Mouse (Mus musculus) midbrain, embryonic 14.5 days (tissue): ENCODE measurements around the gene Dpt. TPM values are rescaled to one million over a fixed set of nuclear protein-coding genes. Genes with fewer than 3 reads are reported as not detected.

ENCODE experiments used
- ATAC-seq: fragments of 200-750 bp; cut with Nextera tagmentation; 2 replicates; pipeline ENCODE4 v1.8.0; 2017; ENCODE audit warnings: moderate number of reproducible peaks, moderate library complexity; ENCODE audit not compliant: low FRiP score, low TSS enrichment
- DNase-seq: peaks from one replicate; pipeline ENCODE4 v3.0.0-alpha.2; 2015
- H3K27ac ChIP-seq: fragments of 300-500 bp; sonication (generic); replicated peaks from 2 replicates; pipeline ENCODE4 v1.5.1; 2014; ENCODE audit warnings: mild to moderate bottlenecking, low read depth, low read length, moderate library complexity
- H3K27me3 ChIP-seq: fragments of 300-500 bp; sonication (generic); 2 replicates; pipeline ENCODE4 v1.6.1; 2014; ENCODE audit warnings: low read length, control low read depth, mixed read lengths; ENCODE audit not compliant: control insufficient read depth, insufficient read depth
- H3K36me3 ChIP-seq: fragments of 300-500 bp; sonication (generic); 2 replicates; pipeline ENCODE4 v1.6.1; 2014; ENCODE audit warnings: low read length, control low read depth; ENCODE audit not compliant: control insufficient read depth, insufficient read depth
- H3K4me1 ChIP-seq: fragments of 300-500 bp; sonication (generic); 2 replicates; pipeline ENCODE4 v1.6.1; 2014; ENCODE audit warnings: mild to moderate bottlenecking, antibody characterized with exemption, low read length, control low read depth; ENCODE audit not compliant: control insufficient read depth, insufficient read depth
- H3K4me2 ChIP-seq: fragments of 300-500 bp; sonication (generic); 2 replicates; pipeline ENCODE4 v1.6.1; 2014; ENCODE audit warnings: mild to moderate bottlenecking, low read length, moderate library complexity
- H3K4me3 ChIP-seq: fragments of 300-500 bp; sonication (generic); replicated peaks from 2 replicates; pipeline ENCODE4 v1.5.1; 2014; ENCODE audit warnings: low read depth, low read length
- H3K9ac ChIP-seq: fragments of 300-500 bp; sonication (generic); replicated peaks from 2 replicates; pipeline ENCODE4 v1.6.1; 2014; ENCODE audit warnings: mild to moderate bottlenecking, low read length, moderate library complexity
- H3K9me3 ChIP-seq: fragments of 300-500 bp; sonication (generic); 2 replicates; pipeline ENCODE4 v1.6.1; 2016; ENCODE audit warnings: low read length, control low read depth, mixed read lengths; ENCODE audit not compliant: control insufficient read depth
- WGBS: fragments of 180-500 bp; shearing (Covaris S2); extraction: QIAGEN DNeasy Blood & Tissue Kit; methylation state at CpG from one replicate; pipeline ENCODE4 v1.1.7; 2014; 5-methylcytosine and 5-hydroxymethylcytosine counted together
- polyA plus RNA-seq: library from polyadenylated mRNA; unstranded; fragments of >200 nt; fragmentation: Nextera tagmentation; extraction: Ambion mirVana; gene quantifications from 2 replicates; pipeline ENCODE4 v1.2.1, GENCODE M21; 2014

Dpt gene
- polyA plus RNA-seq, 1 experiment from 2014 or later: not detected

DNA sequence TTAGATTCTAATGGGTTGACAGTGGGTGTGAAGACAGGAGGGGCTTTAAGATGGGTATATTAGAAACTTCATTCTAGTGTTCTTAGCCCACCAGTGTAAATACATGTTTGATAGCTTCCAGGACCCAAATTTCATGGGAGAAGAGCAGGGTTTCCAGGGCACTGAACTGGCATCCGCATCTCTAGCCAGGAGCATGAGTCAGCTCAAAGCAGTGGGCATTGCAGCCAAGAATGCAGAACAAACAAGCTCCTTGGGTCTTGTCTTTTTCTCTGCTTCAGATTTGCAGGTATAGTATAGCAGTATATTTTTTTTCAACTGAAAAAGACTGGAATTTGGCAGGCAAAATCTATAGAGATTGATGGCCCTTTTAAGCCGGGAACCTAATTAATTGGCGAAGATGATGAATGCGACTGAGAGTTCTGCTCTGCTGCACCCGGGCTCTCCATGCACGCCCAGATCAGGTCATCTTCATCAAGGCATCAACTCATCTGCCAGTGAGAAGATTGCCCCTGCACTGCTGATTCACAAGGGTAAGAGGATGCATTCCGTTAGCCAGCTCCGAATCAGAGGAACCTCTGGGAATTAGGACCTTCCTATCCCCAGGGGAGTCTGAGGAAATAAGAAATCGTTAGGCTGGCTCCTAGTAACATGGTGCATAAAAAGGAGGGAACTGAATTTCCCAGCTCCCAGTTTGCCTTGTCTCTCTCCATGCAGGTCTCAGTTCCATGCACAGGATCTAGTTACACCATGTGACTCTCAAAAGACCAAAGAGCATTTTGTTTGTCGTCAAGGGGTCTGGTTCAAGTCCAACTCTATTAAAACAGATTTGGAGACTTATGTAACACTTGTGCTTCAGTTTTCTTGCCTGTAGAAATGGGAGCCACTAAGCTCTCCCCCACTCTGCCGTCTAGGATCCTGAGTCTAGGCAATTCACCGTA, 66.8 kb downstream of the Dpt start:
- DNase-seq (peak; percentile 19), ATAC-seq (no peak)
- H3K4me1 ChIP-seq: 0 out of 2 replicates have a peak, but pooled peaks cover 3% of the 10 kb centered on the region

DNA sequence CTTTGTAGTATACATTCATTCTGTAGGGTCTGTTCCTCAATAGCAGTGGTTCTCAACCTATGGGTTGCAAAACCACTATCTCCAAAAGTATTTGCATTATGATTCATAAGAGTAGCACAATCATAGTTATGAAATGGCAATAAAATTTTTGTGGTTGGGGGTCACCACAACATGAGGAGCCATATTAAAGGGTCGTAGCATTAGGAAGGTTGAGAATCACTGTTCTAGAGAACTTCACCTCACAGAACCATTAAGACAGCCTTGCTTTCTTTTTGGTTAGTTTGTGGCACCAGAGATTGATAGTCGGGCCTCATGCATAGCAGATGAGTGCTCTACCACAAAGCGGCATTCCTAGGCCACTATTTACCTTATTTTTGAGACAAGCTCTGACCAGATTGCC, 68.2 kb downstream of the Dpt start:
- DNase-seq: no peak
- WGBS: 95% methylated on average over 3 of the region's 3 CpGs

More for the DNA sequence above, 66.8 kb downstream of the Dpt start:
- Histone ChIP-seq H3K36me3 (no peaks in the 10 kb centered on the region), H3K4me2 (no peak overlapping the region), H3K27ac (no peak overlapping the region), H3K27me3 (no peaks in the 10 kb centered on the region), H3K9me3 (no peaks in the 10 kb centered on the region), H3K4me3 (no peak overlapping the region), H3K9ac (no peak overlapping the region)
- WGBS: 59% methylated on average over 12 of the region's 12 CpGs

DNA sequence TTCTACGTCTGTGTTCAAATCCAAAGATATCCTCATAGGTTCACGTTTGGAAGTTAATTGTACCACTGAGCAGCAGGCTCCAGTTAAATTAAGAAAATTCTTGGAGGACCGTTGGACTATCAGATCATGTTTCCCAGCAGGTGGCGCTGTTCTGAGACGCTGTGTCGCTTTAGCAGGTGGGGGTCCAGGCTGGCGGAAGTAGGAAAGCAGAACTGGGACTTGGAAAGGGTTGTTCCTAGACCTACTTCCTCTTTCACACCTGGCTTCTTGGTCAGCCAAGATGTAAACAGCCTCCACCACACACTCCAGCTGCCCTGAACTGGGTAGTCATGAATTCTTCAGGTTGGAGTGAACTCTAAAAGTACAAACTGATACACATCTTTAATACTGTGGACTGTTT, 74.2 kb downstream of the Dpt start:
- ATAC-seq: no peak
- Histone ChIP-seq H3K9me3 (no peaks in the 10 kb centered on the region), H3K27ac (no peak overlapping the region), H3K36me3 (no peaks in the 10 kb centered on the region), H3K4me1 (no peaks in the 10 kb centered on the region), H3K27me3 (no peaks in the 10 kb centered on the region), H3K9ac (no peak overlapping the region), H3K4me2 (no peak overlapping the region), H3K4me3 (no peak overlapping the region)
- 68% methylated on average over 7 of the region's 7 CpGs for WGBS
- peak; percentile 27 for DNase-seq

More for the DNA sequence above, 68.2 kb downstream of the Dpt start:
- no peaks in the 10 kb centered on the region for H3K36me3 ChIP-seq
- no peaks in the 10 kb centered on the region for H3K9me3 ChIP-seq
- H3K4me2 ChIP-seq: no peak overlapping the region
- H3K27me3 ChIP-seq: no peaks in the 10 kb centered on the region
- no peak overlapping the region for H3K27ac ChIP-seq
- H3K4me3 ChIP-seq: no peak overlapping the region
- no peak for ATAC-seq
- 0 out of 2 replicates have a peak, but pooled peaks cover 3% of the 10 kb centered on the region for H3K4me1 ChIP-seq
- H3K9ac ChIP-seq: no peak overlapping the region

Other genes with a start within 250 kb of the Dpt start
- not detected in 2 replicates for gene Xcl1, start 138.9 kb downstream of the Dpt start, polyA plus RNA-seq